Mouse (Mus musculus): Measurements from ENCODE around the gene Aven. TPM values are rescaled to one million over a fixed set of nuclear protein-coding genes. Genes with fewer than 3 reads are reported as not detected.

The Aven gene
- total and polyA plus RNA-seq, 2 experiments from 2014 or later, result 2.6 to 5.2 TPM

- WGBS, result 89% methylated on average over 2 of the region's 2 CpGs
- H3K4me1 ChIP-seq (ENCODE audit: control insufficient read depth, insufficient read depth), result no peaks in the 10 kb centered on the region
- H3K9me3 ChIP-seq (replicated peaks; ENCODE audit: control insufficient read depth, low read length), result no peaks in the 10 kb centered on the region
- ATAC-seq (ENCODE audit: insufficient read depth, low read depth) (no peak), DNase-seq (ENCODE audit: low spot score) (no peak)
- no peak overlapping the region for H3K27ac ChIP-seq (ENCODE audit: low read depth)
- H3K4me3 ChIP-seq (ENCODE audit: low read depth, low read length), result no peak overlapping the region
- TF ChIP-seq EP300 (IDR thresholded peaks at IDR 0.05; ENCODE audit: low read depth) (no peak), CTCF (IDR thresholded peaks at IDR 0.05; ENCODE audit: low read depth) (no peak)
- no peak overlapping the region for H3K9ac ChIP-seq (replicated peaks; ENCODE audit: low read depth, low read length)
- H3K36me3 ChIP-seq (replicated peaks; ENCODE audit: control insufficient read depth, insufficient read depth, low read length), result no peaks in the 10 kb centered on the region
- H3K4me2 ChIP-seq (ENCODE audit: low read depth, low read length), result no peak overlapping the region
- H3K27me3 ChIP-seq (ENCODE audit: control insufficient read depth, insufficient read depth, low read length), result no peaks in the 10 kb centered on the region
These were observed 101.0 kb downstream of the Aven start for GRCm38 (mm10) chr2:112593781-112594180.

GRCm38 (mm10) chr2:112595807-112596206 is 103.0 kb downstream of the Aven start:
- no peaks in the 10 kb centered on the region for H3K4me1 ChIP-seq (ENCODE audit: control insufficient read depth, insufficient read depth)
- no peak overlapping the region for H3K4me2 ChIP-seq (ENCODE audit: low read depth, low read length)
- H3K27ac ChIP-seq (ENCODE audit: low read depth), result no peak overlapping the region
- no peaks in the 10 kb centered on the region for H3K9me3 ChIP-seq (replicated peaks; ENCODE audit: control insufficient read depth, low read length)
- H3K27me3 ChIP-seq (ENCODE audit: control insufficient read depth, insufficient read depth, low read length), result no peaks in the 10 kb centered on the region
- ATAC-seq (ENCODE audit: insufficient read depth, low read depth) (no peak), DNase-seq (ENCODE audit: low spot score) (no peak)
- H3K9ac ChIP-seq (replicated peaks; ENCODE audit: low read depth, low read length), result no peak overlapping the region
- H3K36me3 ChIP-seq (replicated peaks; ENCODE audit: control insufficient read depth, insufficient read depth, low read length), result no peaks in the 10 kb centered on the region
- TF ChIP-seq EP300 (IDR thresholded peaks at IDR 0.05; ENCODE audit: low read depth) (no peak), CTCF (IDR thresholded peaks at IDR 0.05; ENCODE audit: low read depth) (no peak)
- no peak overlapping the region for H3K4me3 ChIP-seq (ENCODE audit: low read depth, low read length)
- WGBS, result 76% methylated on average over 3 of the region's 3 CpGs

GRCm38 (mm10) chr2:112596415-112596814 is 103.7 kb downstream of the Aven start:
- DNase-seq (ENCODE audit: low spot score) (no peak), ATAC-seq (ENCODE audit: insufficient read depth, low read depth) (no peak)
- no peaks in the 10 kb centered on the region for H3K36me3 ChIP-seq (replicated peaks; ENCODE audit: control insufficient read depth, insufficient read depth, low read length)
- no peak overlapping the region for H3K4me3 ChIP-seq (ENCODE audit: low read depth, low read length)
- H3K9me3 ChIP-seq (replicated peaks; ENCODE audit: control insufficient read depth, low read length), result no peaks in the 10 kb centered on the region
- H3K27ac ChIP-seq (ENCODE audit: low read depth), result no peak overlapping the region
- WGBS, result 66% methylated on average over 5 of the region's 5 CpGs
- no peak for TF ChIP-seq CTCF (IDR thresholded peaks at IDR 0.05; ENCODE audit: low read depth)
- no peak for TF ChIP-seq EP300 (IDR thresholded peaks at IDR 0.05; ENCODE audit: low read depth)
- no peak overlapping the region for H3K4me2 ChIP-seq (ENCODE audit: low read depth, low read length)
- H3K9ac ChIP-seq (replicated peaks; ENCODE audit: low read depth, low read length), result no peak overlapping the region
- H3K27me3 ChIP-seq (ENCODE audit: control insufficient read depth, insufficient read depth, low read length), result no peaks in the 10 kb centered on the region
- H3K4me1 ChIP-seq (ENCODE audit: control insufficient read depth, insufficient read depth), result no peaks in the 10 kb centered on the region

GRCm38 (mm10) chr2:112597064-112597463 is 104.3 kb downstream of the Aven start:
- Histone ChIP-seq H3K4me1 (ENCODE audit: control insufficient read depth, insufficient read depth) (no peaks in the 10 kb centered on the region), H3K4me3 (ENCODE audit: low read depth, low read length) (no peak overlapping the region), H3K4me2 (ENCODE audit: low read depth, low read length) (no peak overlapping the region), H3K36me3 (replicated peaks; ENCODE audit: control insufficient read depth, insufficient read depth, low read length) (no peaks in the 10 kb centered on the region), H3K27me3 (ENCODE audit: control insufficient read depth, insufficient read depth, low read length) (no peaks in the 10 kb centered on the region), H3K9me3 (replicated peaks; ENCODE audit: control insufficient read depth, low read length) (no peaks in the 10 kb centered on the region), H3K27ac (ENCODE audit: low read depth) (no peak overlapping the region), H3K9ac (replicated peaks; ENCODE audit: low read depth, low read length) (no peak overlapping the region)
- TF ChIP-seq EP300 (IDR thresholded peaks at IDR 0.05; ENCODE audit: low read depth), result no peak
- no peak for TF ChIP-seq CTCF (IDR thresholded peaks at IDR 0.05; ENCODE audit: low read depth)
- no peak for DNase-seq (ENCODE audit: low spot score)
- WGBS, result 48% methylated on average over 1 of the region's 1 CpGs
- ATAC-seq (ENCODE audit: insufficient read depth, low read depth), result no peak

- no peak for ATAC-seq (ENCODE audit: insufficient read depth, low read depth)
- Histone ChIP-seq H3K27ac (ENCODE audit: low read depth) (no peak overlapping the region), H3K9ac (replicated peaks; ENCODE audit: low read depth, low read length) (no peak overlapping the region), H3K9me3 (replicated peaks; ENCODE audit: control insufficient read depth, low read length) (no peaks in the 10 kb centered on the region), H3K4me1 (ENCODE audit: control insufficient read depth, insufficient read depth) (no peaks in the 10 kb centered on the region), H3K27me3 (ENCODE audit: control insufficient read depth, insufficient read depth, low read length) (no peaks in the 10 kb centered on the region), H3K36me3 (replicated peaks; ENCODE audit: control insufficient read depth, insufficient read depth, low read length) (no peaks in the 10 kb centered on the region), H3K4me2 (ENCODE audit: low read depth, low read length) (no peak overlapping the region), H3K4me3 (ENCODE audit: low read depth, low read length) (no peak overlapping the region)
- no peak for DNase-seq (ENCODE audit: low spot score)
- 70% methylated on average over 10 of the region's 10 CpGs for WGBS
- no peak for TF ChIP-seq EP300 (IDR thresholded peaks at IDR 0.05; ENCODE audit: low read depth)
These were observed 107.5 kb downstream of the Aven start for GRCm38 (mm10) chr2:112600222-112600621.

GRCm38 (mm10) chr2:112602487-112602886 is 109.7 kb downstream of the Aven start:
- no peak for DNase-seq (ENCODE audit: low spot score)

More at GRCm38 (mm10) chr2:112602487-112602886, 109.7 kb downstream of the Aven start:
- no peak overlapping the region for H3K4me3 ChIP-seq (ENCODE audit: low read depth, low read length)
- TF ChIP-seq EP300 (IDR thresholded peaks at IDR 0.05; ENCODE audit: low read depth), result no peak
- no peak for TF ChIP-seq CTCF (IDR thresholded peaks at IDR 0.05; ENCODE audit: low read depth)
- no peaks in the 10 kb centered on the region for H3K9me3 ChIP-seq (replicated peaks; ENCODE audit: control insufficient read depth, low read length)
- no peak overlapping the region for H3K27ac ChIP-seq (ENCODE audit: low read depth)
- H3K27me3 ChIP-seq (ENCODE audit: control insufficient read depth, insufficient read depth, low read length), result no peaks in the 10 kb centered on the region
- 54% methylated on average over 8 of the region's 8 CpGs for WGBS
- H3K36me3 ChIP-seq (replicated peaks; ENCODE audit: control insufficient read depth, insufficient read depth, low read length), result no peaks in the 10 kb centered on the region
- no peak for ATAC-seq (ENCODE audit: insufficient read depth, low read depth)
- H3K4me1 ChIP-seq (ENCODE audit: control insufficient read depth, insufficient read depth), result no peaks in the 10 kb centered on the region
- no peak overlapping the region for H3K4me2 ChIP-seq (ENCODE audit: low read depth, low read length)
- no peak overlapping the region for H3K9ac ChIP-seq (replicated peaks; ENCODE audit: low read depth, low read length)

Measured in heart, postnatal 0 days (tissue).